ENCODE assay signal across 23 mouse cellular contexts in genomic region chr13:44697628-44698027, GRCm38 (mm10). TPM values are rescaled to one million over a fixed set of nuclear protein-coding genes. Genes with fewer than 3 reads are reported as not detected.
A peak's percentile ranks its signal among the peaks of the same experiment; 100 is the strongest.
DNase-seq lines count a peak whose midpoint lies in the region; ATAC-seq and TF ChIP-seq lines count a peak whose summit lies in the region.
"Had no signal": no experiment of that assay in that cellular context is flagged by ENCODE, and none has a peak within 500 bp of the region (broad histone marks: within the 10 kb centered on the region; RNA-seq: fewer than 3 reads in every experiment).

No protein-coding gene starts in this region.

- ATAC-seq in liver, embryonic 11.5 days (replicated peaks; ENCODE audit: low FRiP score): 0 out of 2 replicates have a peak, but pooled peaks have one; percentile 57
- ATAC-seq in liver, embryonic 16.5 days (ENCODE audit: low read depth): peak; percentile 37
- ATAC-seq: forebrain, embryonic 14.5 days; hindbrain, postnatal 0 days had no signal

- TF ChIP-seq POLR2A in ES-Bruce4 (IDR thresholded peaks at IDR 0.05; ENCODE audit: insufficient read depth, low read length): no peak
- TF ChIP-seq POLR2A in MEL (IDR thresholded peaks at IDR 0.05; ENCODE audit: control insufficient read depth in 1 of 2, insufficient read depth in 1 of 2, low read depth in 1 of 2, low read length in 2 of 2, poor library complexity in 1 of 2): no peak

- H3K27me3 ChIP-seq in ES-Bruce4 (ENCODE audit: control insufficient read depth, insufficient read depth, low read length, poor library complexity, severe bottlenecking): no peaks in the 10 kb centered on the region
- H3K27me3 ChIP-seq in MEL (ENCODE audit: control insufficient read depth in 1 of 2, insufficient read depth in 2 of 2, low read length in 2 of 2): no peaks in the 10 kb centered on the region
- no peaks in the 10 kb centered on the region for H3K27me3 ChIP-seq in liver, embryonic 11.5 days (replicated peaks; ENCODE audit: control insufficient read depth, insufficient read depth, low read length)
- H3K27me3 ChIP-seq in liver, embryonic 16.5 days (ENCODE audit: control insufficient read depth, insufficient read depth, low read depth, low read length): no peaks in the 10 kb centered on the region
- H3K27me3 ChIP-seq: embryonic facial prominence, embryonic 15.5 days; hindbrain, embryonic 13.5 days had no signal

- peaks cover 5% of the 10 kb centered on the region for H3K4me1 ChIP-seq in ES-Bruce4 (ENCODE audit: control insufficient read depth, insufficient read depth, low read length)
- H3K4me1 ChIP-seq in MEL (ENCODE audit: control insufficient read depth in 1 of 2, insufficient read depth in 2 of 2, low read length in 2 of 2): peaks cover 4 to 10% of the 10 kb centered on the region in 2 experiments; a peak in 3 of 4 replicates
- peaks cover 6% of the 10 kb centered on the region; the same call in 1 of the 2 replicates for H3K4me1 ChIP-seq in liver, embryonic 11.5 days (replicated peaks; ENCODE audit: control insufficient read depth, insufficient read depth, low read length)
- peaks cover 3% of the 10 kb centered on the region for H3K4me1 ChIP-seq in liver, embryonic 16.5 days (ENCODE audit: control insufficient read depth, low read depth, low read length)
- H3K4me1 ChIP-seq: embryonic facial prominence, embryonic 15.5 days had no signal

- H3K9ac ChIP-seq in ES-Bruce4 (ENCODE audit: low read depth, poor library complexity, severe bottlenecking) (peak overlapping the region; percentile 15; the same call in 1 of the 2 replicates), MEL (ENCODE audit: control insufficient read depth, low read depth, low read length, poor library complexity, severe bottlenecking) (no peak overlapping the region)
- no peak overlapping the region for H3K9ac ChIP-seq in liver, embryonic 11.5 days (ENCODE audit: low read depth, low read length)
- no peak overlapping the region for H3K9ac ChIP-seq in liver, embryonic 16.5 days (ENCODE audit: low read depth, low read length)
- H3K9ac ChIP-seq: embryonic facial prominence, embryonic 15.5 days; hindbrain, embryonic 13.5 days had no signal

- peak overlapping the region; percentile 28 for H3K4me3 ChIP-seq in ES-Bruce4 (ENCODE audit: low read depth, low read length)
- peak overlapping the region; percentile 3 to 20; a peak in 1 of 4 replicates for H3K4me3 ChIP-seq in MEL (ENCODE audit: control insufficient read depth in 1 of 2, insufficient read depth in 1 of 2, low read depth in 2 of 2, low read length in 2 of 2)
- no peak overlapping the region for H3K4me3 ChIP-seq in liver, embryonic 11.5 days (ENCODE audit: low read depth, low read length)
- H3K4me3 ChIP-seq in liver, embryonic 16.5 days (ENCODE audit: low read depth, low read length): no peak overlapping the region
- H3K4me3 ChIP-seq: embryonic facial prominence, embryonic 15.5 days; erythroblast, embryonic 14.5 days; forebrain, embryonic 10.5 days; gastrocnemius, adult 2 months; heart, embryonic 10.5 days; hindbrain, embryonic 13.5 days had no signal

- H3K27ac ChIP-seq in ES-Bruce4 (ENCODE audit: insufficient read depth, low read length): peak overlapping the region; percentile 66; the same call in 1 of the 2 replicates
- 0 out of 2 replicates have a peak overlapping the region, but pooled peaks have one; percentile 10 for H3K27ac ChIP-seq in MEL (ENCODE audit: control insufficient read depth, low read depth, low read length)
- no peak overlapping the region for H3K27ac ChIP-seq in liver, embryonic 11.5 days (ENCODE audit: low read depth, low read length)
- H3K27ac ChIP-seq in liver, embryonic 16.5 days (ENCODE audit: low read length): no peak overlapping the region
- H3K27ac ChIP-seq: embryonic facial prominence, embryonic 15.5 days; forebrain, embryonic 10.5 days; gastrocnemius, adult 2 months; heart, embryonic 10.5 days; hindbrain, embryonic 13.5 days; hindbrain, postnatal 0 days had no signal

- DNase-seq in MEL (ENCODE audit: low read depth, low spot score): peak; percentile 71
- DNase-seq in liver, embryonic 11.5 days (ENCODE audit: low spot score): no peak
- no peak for DNase-seq in gastrocnemius, postnatal 4 days (ENCODE audit: low spot score in 2 of 2)
- DNase-seq in layer of hippocampus, adult 9-11 months: no peak
- no peak for DNase-seq in adrenal gland, postnatal 14 days
- DNase-seq: adrenal gland, adult 8-10 months; cerebellum, adult 11 months; cerebellum, adult 8-10 months; cerebellum, postnatal 14 days; embryo, embryonic 11 days; gastrocnemius, adult 2 months; gastrocnemius, postnatal 25 days; heart, adult 18-20 months; heart, postnatal 10 days had no signal

- no peaks in the 10 kb centered on the region for H3K9me3 ChIP-seq in ES-Bruce4 (replicated peaks; ENCODE audit: control insufficient read depth, insufficient read depth, low read length, poor library complexity, severe bottlenecking)
- no peaks in the 10 kb centered on the region for H3K9me3 ChIP-seq in MEL (replicated peaks; ENCODE audit: insufficient read depth, low read length)
- H3K9me3 ChIP-seq in liver, embryonic 11.5 days (ENCODE audit: control insufficient read depth, low read length): no peaks in the 10 kb centered on the region
- no peaks in the 10 kb centered on the region for H3K9me3 ChIP-seq in liver, embryonic 16.5 days (replicated peaks; ENCODE audit: control insufficient read depth, low read length)
- H3K9me3 ChIP-seq: embryonic facial prominence, embryonic 15.5 days; forebrain, embryonic 10.5 days; heart, embryonic 10.5 days; hindbrain, embryonic 13.5 days had no signal

- TF ChIP-seq RAD21 in MEL (IDR thresholded peaks at IDR 0.05; ENCODE audit: low read depth, low read length): no peak

- TF ChIP-seq EP300 in ES-Bruce4 (IDR thresholded peaks at IDR 0.05; ENCODE audit: insufficient read depth, low read depth, low read length) (no peak), MEL (IDR thresholded peaks at IDR 0.05; ENCODE audit: low read depth in 1 of 2, low read length in 2 of 2) (peak in 1 of 2 experiments; percentile 41; a peak in 2 of 4 replicates)

- no peaks in the 10 kb centered on the region for H3K79me2 ChIP-seq in MEL (ENCODE audit: control insufficient read depth, insufficient read depth, low read length, poor library complexity)

- H3K36me3 ChIP-seq in ES-Bruce4 (ENCODE audit: control insufficient read depth, insufficient read depth, low read length, poor library complexity, severe bottlenecking) (no peaks in the 10 kb centered on the region), MEL (ENCODE audit: control insufficient read depth in 1 of 2, insufficient read depth in 2 of 2, low read length in 2 of 2) (peaks cover 0 to 3% of the 10 kb centered on the region in 2 experiments; a peak in 2 of 4 replicates)
- H3K36me3 ChIP-seq in liver, embryonic 11.5 days (ENCODE audit: control insufficient read depth, insufficient read depth, low read length): no peaks in the 10 kb centered on the region
- no peaks in the 10 kb centered on the region for H3K36me3 ChIP-seq in liver, embryonic 16.5 days (ENCODE audit: control insufficient read depth, insufficient read depth)
- H3K36me3 ChIP-seq: embryonic facial prominence, embryonic 15.5 days; forebrain, embryonic 10.5 days; heart, embryonic 10.5 days; hindbrain, embryonic 13.5 days had no signal

- H3K4me2 ChIP-seq in liver, embryonic 11.5 days: 0 out of 2 replicates have a peak overlapping the region, but pooled peaks have one; percentile 6
- no peak overlapping the region for H3K4me2 ChIP-seq in liver, embryonic 16.5 days (ENCODE audit: low read depth, low read length)
- H3K4me2 ChIP-seq: embryonic facial prominence, embryonic 15.5 days; hindbrain, embryonic 13.5 days had no signal

- 55% methylated on average over 10 of the region's 10 CpGs for whole genome bisulfite sequencing in liver, embryonic 11.5 days
- 42% methylated on average over 10 of the region's 10 CpGs for WGBS in liver, embryonic 16.5 days (ENCODE audit: insufficient replicate concordance)

- TF ChIP-seq CTCF in ES-Bruce4 (IDR thresholded peaks at IDR 0.05; ENCODE audit: low read depth, low read length) (no peak), MEL (IDR thresholded peaks at IDR 0.05 in 2 of 3, conservative IDR thresholded peaks at IDR 0.05 in 1 of 3; ENCODE audit: control insufficient read depth in 1 of 3, insufficient read depth in 1 of 3, low read depth in 2 of 3, low read length in 3 of 3, poor library complexity in 1 of 3, severe bottlenecking in 1 of 3) (no peak)

TF ChIP-seq in MEL, 35 proteins besides CTCF, POLR2A, EP300 and RAD21:
- peak; percentile 51; the same call in 1 of the 2 replicates for TF ChIP-seq GATA1 (IDR thresholded peaks at IDR 0.05; ENCODE audit: low read depth, low read length)
- TF ChIP-seq TCF12 (IDR thresholded peaks at IDR 0.05; ENCODE audit: low read depth, low read length): 0 out of 2 replicates have a peak, but pooled peaks have one; percentile 31
- TF ChIP-seq ETS1 (IDR thresholded peaks at IDR 0.05; ENCODE audit: low read depth, low read length): no peak

RNA-seq across cellular contexts. Expression of gene Jarid2, which starts 31.6 kb away (rescaled TPM):
- polyA plus RNA-seq in ES-Bruce4 (2011; ENCODE audit: insufficient read depth, insufficient read length, low read depth, missing spikeins) (143 and 150 TPM in 2 replicates), MEL (2012; ENCODE audit: insufficient read depth in 1 of 2, insufficient read length in 2 of 2, low read depth in 1 of 2, low replicate concordance in 2 of 2, missing spikeins in 1 of 2) (10 to 100 TPM; 21.2 to 76.5 TPM)
- total RNA-seq in MEL (2012; rRNA removed): 5.4 and 6.7 TPM in 2 replicates
- 19.2 and 19.6 TPM in 2 replicates for polyA plus RNA-seq in liver, embryonic 11.5 days (2014; fragmentation: Nextera tagmentation; extraction: Ambion mirVana)
- polyA plus RNA-seq in liver, embryonic 16.5 days (2015; fragmentation: Nextera tagmentation; extraction: Ambion mirVana): 10.8 and 12.2 TPM in 2 replicates
- total RNA-seq in gastrocnemius, postnatal 4 days (2021): 10 to 100 TPM; 41.4 to 50.6 TPM
- 51.0 and 53.6 TPM in 2 replicates for total RNA-seq in adrenal gland, postnatal 14 days (2021)

Comparison
In these comparisons a context has a peak if more than half of its experiments do, and no peak if none do; other contexts are left out.
1. H3K27ac ChIP-seq: peak in ES-Bruce4 (single experiment) and MEL (single experiment); none in liver, embryonic 11.5 days (single experiment) and liver, embryonic 16.5 days (single experiment).
2. H3K4me3 ChIP-seq: peak in ES-Bruce4 (single experiment) and MEL (2 of 2); none in liver, embryonic 11.5 days (single experiment) and liver, embryonic 16.5 days (single experiment).